Mouse (Mus musculus) ES-Bruce4 (cell line): ENCODE measurements around the gene Tenm3. TPM values are rescaled to one million over a fixed set of nuclear protein-coding genes. Genes with fewer than 3 reads are reported as not detected.

ENCODE experiments used
- H3K27ac ChIP-seq: 2 replicates; pipeline ENCODE4 v1.5.1; 2012; ENCODE audit warnings: low read length, inconsistent platforms; ENCODE audit not compliant: insufficient read depth
- H3K27me3 ChIP-seq: 2 replicates; pipeline ENCODE4 v1.6.1; 2012; ENCODE audit warnings: mild to moderate bottlenecking, low read length, inconsistent platforms; ENCODE audit not compliant: control insufficient read depth, poor library complexity, insufficient read depth, severe bottlenecking
- H3K36me3 ChIP-seq: 2 replicates; pipeline ENCODE4 v1.6.1; 2012; ENCODE audit warnings: inconsistent platforms, mild to moderate bottlenecking, low read length, moderate library complexity; ENCODE audit not compliant: control insufficient read depth, poor library complexity, insufficient read depth, severe bottlenecking
- H3K4me1 ChIP-seq: one replicate; pipeline ENCODE4 v1.8.1; 2011; ENCODE audit warnings: low read length; ENCODE audit not compliant: control insufficient read depth, insufficient read depth
- H3K4me3 ChIP-seq: 2 replicates; pipeline ENCODE4 v1.5.1; 2011; ENCODE audit warnings: low read depth, mild to moderate bottlenecking, low read length
- H3K9ac ChIP-seq: 2 replicates; pipeline ENCODE4 v1.6.1; 2012; ENCODE audit warnings: low read depth, mild to moderate bottlenecking, inconsistent platforms; ENCODE audit not compliant: poor library complexity, severe bottlenecking
- H3K9me3 ChIP-seq: replicated peaks from 2 replicates; pipeline ENCODE4 v1.6.1; 2012; ENCODE audit warnings: mild to moderate bottlenecking, low read length, inconsistent platforms; ENCODE audit not compliant: control insufficient read depth, poor library complexity, insufficient read depth, severe bottlenecking
- CTCF ChIP-seq: IDR thresholded peaks from one replicate; pipeline ENCODE4 v1.8.1; 2011; ENCODE audit warnings: low read depth, low read length
- EP300 ChIP-seq: IDR thresholded peaks from 2 replicates; pipeline ENCODE4 v1.6.1; 2011; ENCODE audit warnings: low read depth, low read length; ENCODE audit not compliant: insufficient read depth
- POLR2A ChIP-seq: IDR thresholded peaks from one replicate; pipeline ENCODE4 v1.8.1; 2011; ENCODE audit warnings: low read length; ENCODE audit not compliant: insufficient read depth
- polyA plus RNA-seq: library from polyadenylated mRNA; stranded (reverse); fragments of >200 nt; gene quantifications from 2 replicates; pipeline ENCODE4 v1.2.4, GENCODE M21; 2011; ENCODE audit warnings: low read depth; ENCODE audit not compliant: missing spikeins, insufficient read depth, insufficient read length

The Tenm3 gene
- polyA plus RNA-seq, 1 experiment: 19.2 TPM

DNA sequence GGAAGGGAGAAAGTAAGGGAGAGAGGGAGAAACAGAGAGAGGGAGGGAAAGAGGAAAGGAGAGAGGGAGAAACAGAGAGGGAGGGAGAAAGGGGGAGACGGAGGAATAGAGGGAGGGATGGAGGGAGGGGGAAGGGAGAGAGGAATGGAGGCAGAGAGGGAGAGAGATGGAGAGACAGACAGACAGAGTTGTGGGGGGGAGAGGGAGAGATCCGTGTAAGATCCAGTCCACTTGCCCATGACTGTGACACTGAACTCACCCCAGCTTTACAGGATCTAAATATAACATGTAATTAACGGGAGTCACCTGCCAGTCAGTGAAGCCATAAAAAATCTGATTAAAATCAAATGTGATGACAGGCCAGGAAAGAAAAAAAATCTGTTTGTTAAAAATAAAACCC lies 172.9 kb downstream of the Tenm3 start:
- no peaks in the 10 kb centered on the region for H3K9me3 ChIP-seq
- no peaks in the 10 kb centered on the region for H3K4me1 ChIP-seq
- H3K27ac ChIP-seq: no peak overlapping the region
- no peaks in the 10 kb centered on the region for H3K36me3 ChIP-seq
- TF ChIP-seq POLR2A: no peak
- TF ChIP-seq EP300: no peak
- TF ChIP-seq CTCF: no peak
- H3K9ac ChIP-seq: no peak overlapping the region
- H3K27me3 ChIP-seq: peaks cover 1% of the 10 kb centered on the region; the same call in 1 of the 2 replicates
- H3K4me3 ChIP-seq: no peak overlapping the region

DNA sequence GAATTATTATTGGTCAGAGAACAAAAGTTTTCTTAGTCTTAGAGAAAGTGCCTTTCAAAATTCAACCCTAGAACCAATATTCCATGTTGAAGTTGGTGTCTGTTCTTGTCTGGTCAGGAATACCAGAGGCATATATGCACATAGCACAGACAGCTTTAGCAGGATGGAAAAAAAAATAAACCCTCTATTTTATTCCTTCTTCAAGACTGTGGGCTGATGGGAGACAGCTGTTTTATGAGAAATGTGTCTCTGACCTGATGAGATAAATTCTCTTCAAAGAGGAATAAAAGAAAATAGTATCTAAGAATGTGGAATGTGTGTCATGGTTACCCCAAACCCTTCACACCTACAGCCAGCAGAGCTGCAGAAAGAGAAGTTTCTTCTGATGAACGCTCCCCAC lies 173.4 kb downstream of the Tenm3 start:
- Histone ChIP-seq H3K4me3 (no peak overlapping the region), H3K36me3 (no peaks in the 10 kb centered on the region), H3K27me3 (peaks cover 1% of the 10 kb centered on the region; the same call in 1 of the 2 replicates), H3K4me1 (no peaks in the 10 kb centered on the region), H3K27ac (no peak overlapping the region), H3K9ac (no peak overlapping the region), H3K9me3 (no peaks in the 10 kb centered on the region)
- no peak for TF ChIP-seq POLR2A
- no peak for TF ChIP-seq EP300
- TF ChIP-seq CTCF: no peak

DNA sequence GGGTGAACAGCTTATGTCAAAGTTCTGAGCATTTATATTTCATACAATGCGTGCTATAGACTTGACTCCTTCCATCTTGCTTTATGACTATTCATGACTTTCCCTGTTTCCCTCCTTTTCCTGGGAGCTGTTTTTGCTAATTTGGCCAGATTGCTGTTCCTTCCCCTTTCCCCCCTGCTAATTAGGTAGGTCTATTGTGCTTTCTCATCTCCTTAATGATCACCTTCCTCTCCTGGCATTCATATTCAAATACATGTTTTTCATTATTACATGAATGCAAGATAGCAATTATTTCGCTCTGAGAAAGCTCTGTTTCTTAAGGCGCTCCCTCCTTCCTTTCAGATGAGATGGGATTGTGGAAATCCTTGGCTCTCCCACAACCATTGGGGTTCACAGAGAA lies 178.6 kb downstream of the Tenm3 start:
- H3K36me3 ChIP-seq: no peaks in the 10 kb centered on the region
- TF ChIP-seq EP300 (no peak), POLR2A (no peak), CTCF (no peak)
- no peak overlapping the region for H3K9ac ChIP-seq
- H3K27me3 ChIP-seq: no peaks in the 10 kb centered on the region
- H3K4me1 ChIP-seq: no peaks in the 10 kb centered on the region
- H3K27ac ChIP-seq: no peak overlapping the region
- H3K9me3 ChIP-seq: no peaks in the 10 kb centered on the region
- H3K4me3 ChIP-seq: no peak overlapping the region

DNA sequence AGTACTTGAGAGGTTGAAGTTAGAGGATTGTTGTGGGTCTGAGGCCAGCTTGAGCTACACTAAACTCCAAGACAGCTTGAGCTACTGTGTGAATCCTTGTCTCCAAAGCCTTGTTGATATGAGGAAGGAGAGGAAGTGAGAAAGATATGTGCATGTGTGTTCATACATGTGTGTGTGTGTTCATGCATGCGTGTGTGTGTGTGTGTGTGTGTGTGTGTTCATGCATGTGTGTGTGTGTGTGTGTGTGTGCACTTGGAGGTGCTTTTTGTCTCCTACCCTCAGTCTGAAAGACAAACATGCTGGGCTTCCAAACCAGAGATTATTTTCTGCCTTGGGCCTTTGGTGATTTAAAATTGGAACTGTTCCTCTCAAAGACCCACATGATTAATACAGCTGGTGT lies 184.5 kb downstream of the Tenm3 start:
- no peak overlapping the region for H3K27ac ChIP-seq
- no peaks in the 10 kb centered on the region for H3K4me1 ChIP-seq
- H3K4me3 ChIP-seq: no peak overlapping the region
- no peaks in the 10 kb centered on the region for H3K27me3 ChIP-seq
- no peaks in the 10 kb centered on the region for H3K36me3 ChIP-seq
- TF ChIP-seq CTCF: no peak
- no peak for TF ChIP-seq EP300
- TF ChIP-seq POLR2A: no peak
- no peaks in the 10 kb centered on the region for H3K9me3 ChIP-seq
- no peak overlapping the region for H3K9ac ChIP-seq

- no peak overlapping the region for H3K4me3 ChIP-seq
Measured at GRCm38 (mm10) chr8:48655381-48656043, 188.2 kb downstream of the Tenm3 start.

GRCm38 (mm10) chr8:48649845-48650244 lies 193.9 kb downstream of the Tenm3 start:
- Histone ChIP-seq H3K4me1 (no peaks in the 10 kb centered on the region), H3K27me3 (no peaks in the 10 kb centered on the region), H3K4me3 (no peak overlapping the region), H3K27ac (no peak overlapping the region), H3K9ac (no peak overlapping the region), H3K9me3 (0 out of 2 replicates have a peak, but pooled peaks cover 2% of the 10 kb centered on the region), H3K36me3 (no peaks in the 10 kb centered on the region)
- no peak for TF ChIP-seq POLR2A
- no peak for TF ChIP-seq CTCF
- no peak for TF ChIP-seq EP300

More at GRCm38 (mm10) chr8:48655381-48656043, 188.2 kb downstream of the Tenm3 start:
- Histone ChIP-seq H3K27me3 (no peaks in the 10 kb centered on the region), H3K4me1 (no peaks in the 10 kb centered on the region), H3K27ac (no peak overlapping the region), H3K9me3 (no peaks in the 10 kb centered on the region), H3K9ac (no peak overlapping the region), H3K36me3 (no peaks in the 10 kb centered on the region)
- TF ChIP-seq POLR2A (no peak), EP300 (no peak), CTCF (no peak)
